Mouse (Mus musculus): ENCODE results near the gene Gnb3.
"Not testable (repeated sequence)": the region's sequence is repeated elsewhere in the genome, so short reads cannot be mapped to it uniquely, and the experiment has no call there.

The Gnb3 gene

GRCm38 (mm10) chr6:124814858-124815774 is 25.0 kb downstream of the Gnb3 start:
- DNase-seq, result peak in 1 of 2 experiments; percentile 27

GRCm38 (mm10) chr6:124814448-124814847 is 25.6 kb downstream of the Gnb3 start:
- DNase-seq, result peak; percentile 58 to 72

DNA sequence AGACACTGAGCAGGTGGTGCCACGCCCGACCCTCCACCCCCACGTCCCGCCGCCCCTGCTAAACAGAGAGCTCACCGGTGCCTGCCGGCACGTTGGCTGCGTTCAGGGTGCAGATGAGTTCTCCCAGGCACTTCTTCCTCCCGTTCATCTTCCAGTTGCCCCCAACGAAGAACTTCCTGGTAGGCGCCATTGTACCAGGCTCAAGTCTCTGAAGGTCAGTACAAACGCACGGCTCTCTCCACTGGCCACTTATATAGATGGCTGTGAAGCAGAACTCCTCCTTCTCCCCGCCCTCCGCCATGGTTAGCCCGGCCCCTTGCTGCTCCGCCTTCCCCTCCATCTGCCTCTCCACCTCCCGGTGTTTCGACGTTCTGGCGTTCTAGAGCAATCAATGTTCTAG is 26.1 kb downstream of the Gnb3 start, which contains the start of gene Tpi1:
Tpi1 (minus strand) TSS at position 364 of the 400 bp plus-strand sequence.
- peak; percentile 92 to 95 for DNase-seq

DNA sequence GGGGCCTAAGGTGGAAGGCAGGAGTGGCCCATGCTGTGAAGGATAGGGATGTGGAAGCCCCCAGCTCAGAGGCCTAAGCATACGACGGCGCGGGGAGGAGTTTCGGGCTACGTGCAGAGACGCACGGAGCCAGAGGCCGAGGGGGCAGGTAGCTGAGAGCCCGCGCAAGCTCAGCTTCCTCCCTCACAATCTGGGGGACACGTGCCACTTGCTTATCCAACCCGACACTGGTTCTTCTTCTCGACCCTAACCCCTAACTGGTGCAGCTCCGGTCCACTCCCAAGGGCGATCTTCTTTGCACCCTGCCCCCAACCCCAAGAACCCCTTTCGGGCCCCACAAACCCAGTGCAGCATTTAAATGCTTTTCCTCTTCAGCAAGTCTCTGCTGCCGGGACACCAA is 26.6 kb downstream of the Gnb3 start:
- peak; percentile 70 to 82 for DNase-seq

DNA sequence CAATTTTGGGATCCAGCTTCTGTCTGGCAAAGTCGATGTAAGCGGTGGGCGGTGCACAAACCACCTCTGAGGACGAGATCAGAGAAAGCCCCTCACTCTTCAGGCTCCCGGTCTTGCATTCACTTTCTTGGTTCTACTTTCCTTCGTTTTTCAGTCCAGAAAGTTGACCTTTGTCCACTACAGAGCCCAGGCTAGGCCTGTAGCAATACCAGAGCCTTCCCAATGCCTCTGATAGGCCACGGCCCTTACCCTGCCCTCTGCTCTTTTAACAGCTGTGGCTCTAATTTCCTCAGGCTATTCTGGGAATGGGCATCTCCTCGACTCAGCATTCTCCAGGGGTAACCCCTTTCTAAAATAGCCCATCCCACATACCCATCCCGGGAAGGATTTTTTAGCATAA is 27.2 kb downstream of the Gnb3 start:
- no peak for DNase-seq

GRCm38 (mm10) chr6:124811701-124812560 is 28.1 kb downstream of the Gnb3 start:
- no peak for DNase-seq

- no peak for DNase-seq
Observed at GRCm38 (mm10) chr6:124811403-124811665, 28.7 kb downstream of the Gnb3 start.

DNA sequence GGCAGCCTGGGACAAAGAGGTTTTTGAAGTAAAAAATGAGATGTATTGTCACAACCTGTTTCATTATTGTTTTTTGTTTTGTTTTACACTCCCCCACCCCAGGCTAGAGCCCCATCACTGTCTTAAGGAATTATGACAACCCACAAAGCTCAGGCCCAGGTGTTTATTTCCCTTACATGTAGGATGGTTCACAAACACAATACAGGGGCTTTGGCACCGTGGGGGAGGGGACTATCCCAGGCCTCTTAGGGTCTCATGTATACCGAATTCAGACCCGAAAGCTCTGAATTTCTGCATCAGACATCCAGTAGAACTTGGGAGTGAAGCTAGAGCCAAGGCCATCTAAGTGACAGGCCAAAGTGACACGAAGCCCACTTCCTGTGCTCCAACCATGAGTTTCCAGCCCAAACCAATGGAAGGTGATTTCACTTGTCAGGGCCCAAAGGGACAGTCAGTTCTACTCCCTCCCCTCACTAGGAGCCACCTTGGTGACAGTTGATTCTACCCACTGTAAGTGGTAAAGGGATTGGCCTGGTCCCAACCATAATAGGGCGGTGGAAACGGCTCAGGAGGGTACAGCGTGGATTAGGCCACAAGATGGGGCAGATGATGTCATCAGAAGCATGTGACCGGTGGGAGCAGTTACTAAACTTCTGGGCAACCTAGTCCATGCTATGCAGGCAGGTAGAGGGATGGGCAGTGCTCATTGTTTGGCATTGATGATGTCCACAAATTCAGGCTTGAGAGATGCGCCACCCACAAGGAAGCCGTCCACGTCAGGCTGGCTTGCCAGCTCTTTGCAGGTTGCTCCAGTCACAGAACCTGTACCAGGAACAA is 29.3 kb downstream of the Gnb3 start:
- DNase-seq, result not testable (repeated sequence)

- no peak for DNase-seq
Observed at GRCm38 (mm10) chr6:124809775-124810538, 30.1 kb downstream of the Gnb3 start.

- peak; percentile 91 to 94 for DNase-seq
Observed at GRCm38 (mm10) chr6:124809052-124809774, 30.9 kb downstream of the Gnb3 start.

DNA sequence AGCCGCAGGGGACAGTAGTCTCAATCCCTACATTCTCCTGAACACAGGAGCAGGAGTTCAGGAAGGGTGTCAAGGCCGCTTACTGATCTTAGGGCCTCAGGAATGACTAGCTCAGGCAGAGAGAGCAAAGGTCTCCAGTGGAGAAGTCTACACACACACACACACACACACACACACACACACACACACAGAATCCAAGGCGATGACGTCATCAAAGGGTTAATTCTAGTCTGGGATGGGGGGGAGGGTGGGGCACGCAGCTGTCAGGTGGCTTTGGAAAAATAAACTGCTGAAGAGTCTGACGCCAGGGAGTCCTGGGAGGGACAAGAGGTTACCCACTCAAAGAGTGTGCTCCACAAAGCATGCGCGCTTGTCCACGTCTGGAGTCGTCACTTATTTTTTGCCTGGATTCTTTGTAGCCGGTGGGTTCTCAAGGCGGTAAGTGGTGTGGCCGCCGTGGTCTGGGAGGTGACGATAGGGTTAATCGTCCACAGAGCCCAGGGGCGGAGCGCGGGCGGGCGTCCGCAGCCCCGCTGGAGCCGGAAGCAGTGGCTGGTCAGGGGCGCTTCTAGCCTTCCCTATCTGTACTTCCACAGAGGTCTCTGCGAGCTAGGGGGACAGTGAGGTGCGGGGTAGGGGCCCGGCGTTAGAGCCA is 31.6 kb downstream of the Gnb3 start, which contains the start of gene Spsb2:
Spsb2 (plus strand) TSS at position 304 of the 655 bp plus-strand sequence.
- peak; percentile 86 to 92 for DNase-seq

DNA sequence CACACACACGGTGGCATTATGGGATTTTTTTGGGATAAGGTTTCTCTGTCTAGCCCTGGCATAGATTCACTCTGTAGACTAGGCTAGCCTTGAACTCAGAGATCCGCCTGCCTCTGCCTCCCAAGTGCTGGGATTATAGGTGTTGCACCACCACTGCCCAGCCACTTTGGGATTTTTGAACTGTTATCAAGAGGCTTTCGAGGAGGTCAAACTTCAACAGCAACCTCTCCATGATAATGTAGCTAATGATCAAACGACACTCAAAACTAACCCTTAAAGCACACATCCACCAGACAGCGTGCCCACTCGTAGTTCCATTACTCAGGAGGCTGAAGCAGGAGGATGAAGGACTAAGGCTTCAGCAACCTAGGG is 32.1 kb downstream of the Gnb3 start:
- no peak for DNase-seq

DNA sequence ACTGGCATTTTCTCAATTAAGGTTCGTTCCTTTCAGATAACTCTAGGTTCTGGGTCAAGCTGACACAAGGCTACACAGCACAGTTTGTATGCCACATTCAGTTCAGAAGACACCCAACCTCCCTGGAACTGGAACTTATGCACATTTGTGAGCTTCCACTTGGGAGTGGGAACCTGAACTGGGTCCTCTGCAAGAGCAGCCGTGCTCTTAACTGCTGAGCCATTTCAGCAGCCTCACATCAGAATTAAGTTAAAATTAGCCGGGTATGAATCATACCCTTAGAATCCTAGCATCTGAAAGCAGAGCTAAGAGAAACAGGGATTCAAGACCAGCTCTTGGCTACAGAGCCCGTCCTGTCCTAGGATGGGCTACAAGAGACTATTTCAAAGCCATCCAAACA is 32.7 kb downstream of the Gnb3 start:
- no peak for DNase-seq

GRCm38 (mm10) chr6:124806446-124807140 is 33.5 kb downstream of the Gnb3 start:
- no peak for DNase-seq

DNA sequence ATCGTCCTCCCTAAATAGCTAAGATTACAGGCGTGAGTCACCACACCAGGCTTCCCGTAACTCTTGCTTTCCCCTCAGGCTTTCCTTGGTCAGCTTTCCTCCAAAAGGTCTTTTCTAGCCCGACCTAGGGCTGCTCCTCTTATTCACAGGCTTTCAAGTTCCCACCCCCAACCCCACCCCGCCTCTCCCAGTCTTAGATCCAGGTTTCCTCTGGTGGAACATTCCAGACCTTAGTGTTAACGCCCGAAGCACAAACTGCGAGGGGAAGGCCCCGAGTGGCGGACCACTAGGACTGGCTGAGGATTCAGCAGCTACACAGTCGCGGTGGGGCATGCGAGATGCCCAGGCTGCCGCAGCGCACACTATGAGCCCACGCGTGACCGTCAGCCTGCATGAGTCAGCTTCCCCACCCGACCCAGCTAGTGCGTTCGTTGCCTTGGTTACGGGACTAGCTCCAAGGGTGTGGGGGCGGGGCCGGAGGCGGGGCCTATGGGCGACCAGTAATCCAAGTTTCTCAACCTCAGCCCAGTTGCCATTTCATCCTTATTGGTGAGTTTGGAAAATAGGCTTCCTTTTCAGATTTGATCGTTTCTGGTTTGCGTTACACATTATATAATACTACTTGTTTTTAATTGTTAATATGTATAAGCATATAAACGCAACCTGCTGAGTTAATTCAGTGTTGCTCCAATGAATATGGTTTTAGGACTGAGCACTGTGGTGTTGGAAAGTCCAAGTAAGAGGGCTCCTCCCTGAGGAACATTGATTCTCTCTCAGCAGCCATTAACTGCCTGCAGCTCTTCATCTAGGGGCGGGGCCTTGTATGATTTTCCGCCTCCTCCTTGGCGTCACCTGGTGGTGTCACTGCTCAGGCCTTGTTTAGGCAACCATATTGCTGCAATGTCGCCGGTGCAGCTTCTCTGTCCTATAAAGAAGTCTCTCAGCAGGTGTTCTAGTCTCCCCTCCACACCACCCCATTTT is 34.4 kb downstream of the Gnb3 start:
- peak; percentile 98 for DNase-seq

DNA sequence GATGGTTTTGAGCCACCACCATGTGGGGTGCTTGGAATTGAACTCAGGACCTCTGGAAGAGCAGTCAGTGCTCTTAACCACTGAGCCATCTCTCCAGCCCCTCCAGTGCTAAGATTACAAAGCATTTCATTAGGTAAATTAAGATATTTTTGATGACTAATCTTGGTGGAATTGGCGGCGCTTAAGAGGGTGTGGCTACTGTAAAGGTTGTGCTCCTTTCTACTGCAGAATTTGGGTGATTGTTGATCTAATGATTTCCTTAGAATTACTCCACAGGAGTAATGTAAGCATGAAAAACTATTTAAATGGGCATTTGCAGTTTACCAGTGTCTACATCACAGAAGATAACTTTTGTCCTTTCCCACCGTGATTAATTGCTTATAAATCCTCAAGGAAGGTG is 35.7 kb downstream of the Gnb3 start:
- DNase-seq, result no peak

GRCm38 (mm10) chr6:124803691-124804090 is 36.4 kb downstream of the Gnb3 start:
- DNase-seq, result not testable (repeated sequence)

DNA sequence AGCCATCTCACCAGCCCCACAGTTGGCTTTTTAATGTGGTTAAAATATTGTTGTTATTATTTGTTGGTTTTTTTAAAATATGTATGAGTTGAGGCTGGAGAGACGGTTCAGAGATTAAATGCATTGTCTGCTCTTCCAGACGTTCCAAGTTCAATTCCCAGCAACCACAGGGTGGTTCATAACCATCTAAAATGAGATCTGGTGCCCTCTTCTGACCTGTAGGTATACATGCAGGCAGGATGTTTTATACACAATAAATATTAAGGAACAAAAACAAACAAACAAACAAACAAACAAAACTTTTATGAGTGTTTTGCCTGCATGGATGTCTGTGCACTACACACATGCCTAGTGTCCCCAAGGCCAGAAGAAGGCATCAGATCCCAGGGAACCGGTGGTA is 37.0 kb downstream of the Gnb3 start:
- DNase-seq, result no peak

- not testable (repeated sequence) for DNase-seq
Observed at GRCm38 (mm10) chr6:124802400-124802799, 37.7 kb downstream of the Gnb3 start.

All from kidney, postnatal 4 days (tissue).